Mouse (Mus musculus) kidney, adult 2 months (tissue): ENCODE data around the gene Pitpna. TPM values are rescaled to one million over a fixed set of nuclear protein-coding genes. Genes with fewer than 3 reads are reported as not detected.
"Not testable (repeated sequence)": the region's sequence is repeated elsewhere in the genome, so short reads cannot be mapped to it uniquely, and the experiment has no call there.

Source experiments
- DNase-seq: peaks from one replicate; pipeline ENCODE4 v3.0.0; 2021
- H3K27ac ChIP-seq: fragments of 200-500 bp; 2 replicates; pipeline ENCODE4 v1.5.1; 2012; ENCODE audit warnings: low read depth, low read length, control low read depth, inconsistent platforms; ENCODE audit not compliant: insufficient read depth
- H3K27me3 ChIP-seq: fragments of 200-500 bp; replicated peaks from 2 replicates; pipeline ENCODE4 v1.6.1; 2012; ENCODE audit warnings: mild to moderate bottlenecking, moderate library complexity, low read length, inconsistent platforms; ENCODE audit not compliant: control insufficient read depth, insufficient read depth
- H3K36me3 ChIP-seq: fragments of 200-500 bp; 2 replicates; pipeline ENCODE4 v1.6.1; 2012; ENCODE audit warnings: mild to moderate bottlenecking, moderate library complexity, low read length, inconsistent platforms; ENCODE audit not compliant: control insufficient read depth, insufficient read depth
- H3K4me1 ChIP-seq: fragments of 200-500 bp; 2 replicates; pipeline ENCODE4 v1.6.1; 2011; ENCODE audit warnings: low read length; ENCODE audit not compliant: control insufficient read depth, insufficient read depth
- H3K4me3 ChIP-seq: fragments of 200-500 bp; 2 replicates; pipeline ENCODE4 v1.5.1; 2011; ENCODE audit warnings: mild to moderate bottlenecking, low read depth, low read length, control low read depth; ENCODE audit not compliant: insufficient read depth
- CTCF ChIP-seq: fragments of 200-500 bp; conservative IDR thresholded peaks from 2 replicates; pipeline ENCODE4 v1.5.1; 2011; ENCODE audit warnings: low read depth, mild to moderate bottlenecking, control low read depth, low read length, moderate library complexity, mixed read lengths; ENCODE audit not compliant: insufficient read depth, insufficient read length
- POLR2A ChIP-seq: fragments of 200-500 bp; IDR thresholded peaks from one replicate; pipeline ENCODE4 v1.6.1; 2011; ENCODE audit warnings: low read depth, low read length, control low read depth
- WGBS: fragments of 180-500 bp; shearing (Covaris S2); methylation state at CpG from one replicate; pipeline ENCODE4 v1.1.7; 2018; 5-methylcytosine and 5-hydroxymethylcytosine counted together
- polyA plus RNA-seq: library from polyadenylated mRNA; depleted of rRNA; stranded (reverse); fragments of >200 nt; gene quantifications from 2 replicates; pipeline ENCODE4 v1.2.3, GENCODE M21; 2012

Pitpna gene
- polyA plus RNA-seq, 1 experiment = 60.3 TPM

DNA sequence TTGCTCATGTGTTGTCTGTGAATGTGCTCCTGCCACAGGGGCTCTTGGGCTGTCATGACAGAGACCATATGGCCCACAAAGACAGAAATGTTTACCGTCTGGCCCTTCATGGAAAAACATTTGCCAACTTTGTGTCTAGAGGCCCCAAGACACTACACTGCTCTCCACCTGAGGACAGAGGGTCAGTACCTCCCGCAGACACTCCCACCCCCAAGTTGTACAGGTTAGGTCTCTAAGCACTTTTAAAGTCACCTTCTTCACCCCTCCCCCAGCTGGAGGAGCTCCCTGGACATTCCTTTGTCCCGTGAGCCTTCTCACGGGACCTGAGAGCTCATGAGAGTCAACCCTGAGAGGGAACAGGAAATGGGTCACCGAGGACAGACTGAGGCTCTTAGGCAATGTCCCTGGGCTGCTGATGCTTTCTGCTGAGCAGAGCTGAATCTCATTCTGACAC lies 38.2 kb upstream of the Pitpna start:
- H3K4me1 ChIP-seq = peaks cover 25% of the 10 kb centered on the region
- WGBS = 26% methylated on average over 5 of the region's 5 CpGs
- peak overlapping the region; percentile 75 for H3K27ac ChIP-seq
- no peaks in the 10 kb centered on the region for H3K27me3 ChIP-seq
- peak; percentile 72 for DNase-seq
- no peaks in the 10 kb centered on the region for H3K36me3 ChIP-seq
- no peak for TF ChIP-seq POLR2A
- H3K4me3 ChIP-seq = no peak overlapping the region

DNA sequence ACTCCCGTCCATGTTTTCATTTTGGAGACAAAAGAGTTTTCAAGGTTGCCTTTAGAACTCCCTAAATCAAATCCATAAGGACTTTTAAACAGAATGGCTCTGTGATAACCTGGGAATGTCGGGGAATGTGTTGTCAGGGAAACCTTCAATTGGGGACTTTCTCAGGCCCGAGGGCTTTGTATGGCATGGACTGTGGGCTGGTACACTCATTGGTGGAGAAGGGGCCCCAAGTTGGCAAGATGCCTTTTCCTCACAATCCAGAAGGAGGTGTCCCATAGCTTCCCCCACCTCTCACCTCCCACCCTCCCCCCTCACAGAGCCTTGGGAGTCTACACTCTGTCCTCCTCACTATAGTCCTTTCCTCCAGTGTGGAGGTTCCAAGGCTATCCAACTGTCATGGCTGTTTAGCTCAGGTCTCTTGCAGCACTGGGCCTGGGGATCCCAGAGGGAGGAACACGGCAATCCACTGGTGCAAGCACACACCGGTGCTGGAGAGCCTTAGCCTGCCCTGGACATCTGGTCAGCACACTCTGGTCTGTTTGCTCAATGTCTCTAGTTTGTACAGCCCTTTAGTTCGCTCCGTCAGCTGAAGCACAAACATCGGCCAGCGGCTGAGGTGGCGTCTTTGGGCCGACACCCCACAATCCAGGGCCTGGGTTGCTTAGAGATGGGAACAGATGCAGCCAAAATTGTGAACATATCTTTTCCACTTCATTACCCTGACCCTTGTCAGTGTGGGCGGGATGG lies 37.5 kb upstream of the Pitpna start:
- no peak for DNase-seq
- no peak overlapping the region for H3K4me3 ChIP-seq
- TF ChIP-seq CTCF = no peak
- peak overlapping the region; percentile 75 for H3K27ac ChIP-seq
- 52% methylated on average over 12 of the region's 12 CpGs for WGBS
- peaks cover 25% of the 10 kb centered on the region for H3K4me1 ChIP-seq
- no peaks in the 10 kb centered on the region for H3K27me3 ChIP-seq
- H3K36me3 ChIP-seq = no peaks in the 10 kb centered on the region

DNA sequence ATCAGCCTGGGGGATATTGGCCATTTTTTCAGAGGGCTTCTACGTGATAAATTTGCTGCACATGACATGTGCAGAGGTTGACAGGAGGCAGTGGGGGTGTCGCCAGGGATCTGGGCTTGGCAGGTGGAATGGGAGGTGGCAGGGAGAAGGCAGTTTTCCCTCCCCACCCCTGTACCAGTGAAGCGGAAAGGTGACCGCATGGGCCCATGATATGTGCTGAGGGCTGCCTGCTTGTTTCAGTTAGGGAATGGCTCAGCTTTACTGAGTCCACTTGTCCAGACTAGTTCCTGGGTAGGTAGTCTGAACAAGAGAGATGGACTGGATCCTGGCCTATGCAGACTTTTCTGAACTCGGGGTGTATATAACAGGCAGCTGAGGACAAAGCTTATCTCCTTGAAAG lies 36.6 kb upstream of the Pitpna start:
- H3K4me1 ChIP-seq = peaks cover 25% of the 10 kb centered on the region
- H3K27ac ChIP-seq = peak overlapping the region; percentile 75
- H3K4me3 ChIP-seq = no peak overlapping the region
- WGBS = 42% methylated on average over 5 of the region's 5 CpGs
- H3K36me3 ChIP-seq = no peaks in the 10 kb centered on the region
- no peaks in the 10 kb centered on the region for H3K27me3 ChIP-seq
- peak; percentile 77 for DNase-seq
- TF ChIP-seq POLR2A = no peak
- TF ChIP-seq CTCF = no peak

DNA sequence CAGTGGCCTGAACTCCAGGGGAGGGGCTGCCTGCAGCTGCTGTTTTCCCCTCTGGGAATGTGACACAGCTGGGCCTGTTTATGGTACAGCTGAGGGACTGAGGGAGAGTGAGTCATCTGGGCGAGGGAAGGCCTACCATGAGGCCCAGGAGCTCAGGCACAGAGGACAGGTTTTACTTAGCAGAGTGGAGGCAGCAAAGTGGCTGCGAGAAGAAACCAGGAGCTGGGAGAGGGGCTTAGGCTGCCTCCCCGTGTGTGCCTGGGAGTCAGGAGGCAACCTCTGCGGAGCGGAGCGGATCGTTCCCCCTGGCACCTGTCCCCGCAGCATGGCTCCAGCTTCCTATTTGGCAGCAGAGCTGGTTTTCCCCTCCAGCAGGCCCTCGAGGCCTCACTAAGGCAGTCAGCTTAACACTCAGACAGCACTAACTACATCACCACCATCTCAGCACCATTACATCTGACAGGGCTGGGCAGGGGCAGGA lies 35.9 kb upstream of the Pitpna start:
- Histone ChIP-seq H3K4me3 (no peak overlapping the region), H3K27me3 (no peaks in the 10 kb centered on the region), H3K4me1 (peaks cover 25% of the 10 kb centered on the region), H3K27ac (peak overlapping the region; percentile 75), H3K36me3 (no peaks in the 10 kb centered on the region)
- TF ChIP-seq POLR2A (no peak), CTCF (no peak)
- WGBS = 54% methylated on average over 9 of the region's 9 CpGs
- no peak for DNase-seq

DNA sequence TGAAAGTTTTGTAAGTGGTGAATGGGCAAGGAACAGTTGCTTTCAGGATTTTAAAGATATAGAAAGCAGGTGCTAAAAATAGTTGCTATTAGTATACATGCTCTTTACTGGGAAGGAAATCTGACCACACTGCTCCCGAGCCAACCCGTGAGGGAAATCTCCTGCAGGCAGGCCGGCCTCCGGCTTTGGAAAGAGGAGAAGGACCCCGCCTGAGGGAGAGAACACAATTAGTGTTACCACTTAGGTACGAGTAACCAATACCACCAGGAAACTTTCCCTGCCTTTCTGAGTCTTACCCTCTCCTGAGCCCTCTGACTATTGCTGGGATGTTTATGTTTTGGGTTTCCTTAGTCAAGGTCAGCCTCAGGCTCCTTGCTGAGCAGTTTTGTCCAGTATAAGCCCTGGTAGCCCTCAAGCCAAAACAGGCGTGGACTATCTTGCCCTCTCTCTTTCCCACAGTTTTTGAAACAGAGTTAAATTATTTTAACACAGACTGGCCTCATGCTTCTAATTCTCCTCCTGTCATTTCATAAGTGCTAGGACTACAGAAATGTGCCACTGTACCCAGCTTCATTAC lies 34.9 kb upstream of the Pitpna start:
- peak; percentile 53 for DNase-seq
- WGBS = 66% methylated on average over 7 of the region's 7 CpGs
- no peaks in the 10 kb centered on the region for H3K27me3 ChIP-seq
- H3K27ac ChIP-seq = peak overlapping the region; percentile 75
- no peaks in the 10 kb centered on the region; the same call in 1 of the 2 replicates for H3K36me3 ChIP-seq
- H3K4me1 ChIP-seq = peaks cover 25% of the 10 kb centered on the region
- no peak overlapping the region for H3K4me3 ChIP-seq
- TF ChIP-seq POLR2A = no peak
- TF ChIP-seq CTCF = no peak

DNA sequence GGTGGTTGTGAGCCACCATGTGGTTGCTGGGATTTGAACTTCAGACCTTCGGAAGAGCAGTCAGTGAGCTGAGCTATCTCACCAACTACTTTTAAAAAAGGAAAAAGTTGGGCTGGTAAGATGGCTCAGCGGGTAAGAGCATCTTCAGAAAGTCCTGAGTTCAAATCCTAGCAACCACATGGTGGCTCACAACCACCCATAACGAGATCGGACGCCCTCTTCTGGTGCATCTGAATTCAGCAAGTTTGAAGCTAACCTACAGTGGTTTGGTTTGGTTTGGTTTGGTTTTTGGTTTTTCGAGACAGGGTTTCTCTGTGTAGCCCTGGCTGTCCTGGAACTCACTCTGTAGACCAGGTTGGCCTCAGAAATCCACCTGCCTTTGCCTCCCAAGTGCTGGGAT lies 31.9 kb upstream of the Pitpna start:
- not testable (repeated sequence) for H3K27me3 ChIP-seq, DNase-seq, H3K4me3 ChIP-seq, H3K27ac ChIP-seq, H3K36me3 ChIP-seq
- peaks cover 12% of the 10 kb centered on the region for H3K4me1 ChIP-seq
- 95% methylated on average over 6 of the region's 6 CpGs for WGBS

DNA sequence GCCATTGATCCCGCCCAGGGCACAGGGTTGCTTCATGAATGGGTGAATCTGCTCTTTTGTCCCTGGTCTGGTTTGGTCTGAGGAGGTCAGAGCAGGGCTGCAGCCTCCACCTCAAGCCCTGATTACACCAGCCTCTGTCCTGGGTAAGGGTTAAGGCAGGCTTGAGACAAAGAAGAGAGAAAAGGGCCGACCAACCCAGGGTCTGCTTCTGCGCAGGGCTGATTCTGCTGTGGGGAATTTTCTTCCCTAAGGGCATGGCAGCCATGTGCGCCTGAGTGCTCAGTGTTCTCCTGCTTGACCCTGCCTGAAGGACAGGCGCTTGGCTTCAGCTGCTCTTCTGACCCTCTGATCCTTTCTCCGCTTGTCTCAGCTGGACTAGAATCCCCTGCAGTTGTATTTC lies 30.8 kb upstream of the Pitpna start:
- no peaks in the 10 kb centered on the region; the same call in 1 of the 2 replicates for H3K36me3 ChIP-seq
- peaks cover 5% of the 10 kb centered on the region for H3K4me1 ChIP-seq
- no peak overlapping the region for H3K4me3 ChIP-seq
- 66% methylated on average over 6 of the region's 6 CpGs for WGBS
- H3K27me3 ChIP-seq = no peaks in the 10 kb centered on the region
- no peak for TF ChIP-seq POLR2A
- no peak for TF ChIP-seq CTCF
- H3K27ac ChIP-seq = peak overlapping the region; percentile 41
- DNase-seq = no peak
